Mouse (Mus musculus) gastrocnemius, adult 2 months (tissue): Measurements from ENCODE around the gene Tmem203. TPM values are rescaled to one million over a fixed set of nuclear protein-coding genes. Genes with fewer than 3 reads are reported as not detected.

Experiments
- DNase-seq: peaks from one replicate; pipeline ENCODE4 v3.0.0; 2022
- H3K27ac ChIP-seq: fragments of 200-600 bp; 2 replicates; pipeline ENCODE4 v1.8.1; 2022; ENCODE audit warnings: mild to moderate bottlenecking
- H3K4me3 ChIP-seq: fragments of 200-600 bp; 2 replicates; pipeline ENCODE4 v1.8.1; 2022; ENCODE audit warnings: mild to moderate bottlenecking, moderate library complexity
- CTCF ChIP-seq: fragments of 200-600 bp; IDR thresholded peaks from 2 replicates; pipeline ENCODE4 v1.8.1; 2022; ENCODE audit warnings: antibody characterized with exemption, mild to moderate bottlenecking, moderate library complexity
- intact Hi-C: fragments of 180-260 bp; cut with DNase I; formaldehyde crosslinking; loops from one replicate; pipeline ENCODE4 v1.15.1; 2025
- total RNA-seq, 2 experiments: library from RNA; stranded (reverse); gene quantifications; 2 replicates each; pipeline ENCODE4 v1.2.3; 2021

Gene Tmem203
- total RNA-seq, 2 experiments from 2014 or later: 11.4 to 12.6 TPM

- peak; percentile 99 for DNase-seq
- peak overlapping the region; percentile 93 for H3K4me3 ChIP-seq
- peak overlapping the region; percentile 98 for H3K27ac ChIP-seq
- no peak for TF ChIP-seq CTCF
- intact Hi-C loops: loop anchor here (5.0 kb wide), 1 partner anchor 67 kb away; no protein-coding TSS in a partner anchor
These were observed 30.2 kb upstream of the Tmem203 start for GRCm38 (mm10) chr2:25224766-25225752.

GRCm38 (mm10) chr2:25225811-25226379, 29.3 kb upstream of the Tmem203 start:
- intact Hi-C loops: loop anchor here (5.0 kb wide), 1 partner anchor 66 kb away; no protein-coding TSS in a partner anchor
- TF ChIP-seq CTCF: no peak
- H3K4me3 ChIP-seq: peak overlapping the region; percentile 72
- peak overlapping the region; percentile 98 for H3K27ac ChIP-seq
- no peak for DNase-seq

- Histone ChIP-seq H3K4me3 (peak overlapping the region; percentile 26; the same call in 1 of the 2 replicates), H3K27ac (peak overlapping the region; percentile 98)
- intact Hi-C loops: loop anchor here (5.0 kb wide), 1 partner anchor 65 kb away; no protein-coding TSS in a partner anchor
- DNase-seq: peak; percentile 83
- TF ChIP-seq CTCF: no peak
These were observed 28.4 kb upstream of the Tmem203 start for GRCm38 (mm10) chr2:25226864-25227263.

- DNase-seq: no peak
- intact Hi-C loops: loop anchor here (5.0 kb wide), 1 partner anchor 65 kb away; no protein-coding TSS in a partner anchor
- H3K27ac ChIP-seq: peak overlapping the region; percentile 98
- TF ChIP-seq CTCF: no peak
- no peak overlapping the region for H3K4me3 ChIP-seq
These were observed 27.8 kb upstream of the Tmem203 start for GRCm38 (mm10) chr2:25227406-25227805.

GRCm38 (mm10) chr2:25228431-25228889, 26.8 kb upstream of the Tmem203 start:
- intact Hi-C loops: loop anchor here (1.0 to 5.0 kb wide), 3 partner anchors 27 to 64 kb away; partner anchors contain the start of gene Tmem203
- peak; percentile 91 for DNase-seq

GRCm38 (mm10) chr2:25228995-25229530, 26.2 kb upstream of the Tmem203 start:
- H3K4me3 ChIP-seq: peak overlapping the region; percentile 61
- no peak for DNase-seq
- peak overlapping the region; percentile 98 for H3K27ac ChIP-seq
- no peak for TF ChIP-seq CTCF
- intact Hi-C loops: loop anchor here (1.0 to 5.0 kb wide), 3 partner anchors 26 to 63 kb away; partner anchors contain the start of gene Tmem203

More at GRCm38 (mm10) chr2:25228431-25228889, 26.8 kb upstream of the Tmem203 start:
- peak overlapping the region; percentile 98 for H3K27ac ChIP-seq
- peak; percentile 73 for TF ChIP-seq CTCF
- H3K4me3 ChIP-seq: peak overlapping the region; percentile 61

GRCm38 (mm10) chr2:25229582-25229981, 25.7 kb upstream of the Tmem203 start:
- Histone ChIP-seq H3K4me3 (no peak overlapping the region), H3K27ac (peak overlapping the region; percentile 98; the same call in 1 of the 2 replicates)
- no peak for DNase-seq
- no peak for TF ChIP-seq CTCF
- intact Hi-C loops: loop anchor here (5.0 kb wide), 1 partner anchor 63 kb away; no protein-coding TSS in a partner anchor

- DNase-seq: no peak
- no peak for TF ChIP-seq CTCF
- intact Hi-C loops: no loop called here
- Histone ChIP-seq H3K4me3 (no peak overlapping the region), H3K27ac (no peak overlapping the region)
These were observed 24.7 kb upstream of the Tmem203 start for GRCm38 (mm10) chr2:25230581-25230980.

GRCm38 (mm10) chr2:25231038-25231437, 24.2 kb upstream of the Tmem203 start:
- no peak for TF ChIP-seq CTCF
- no peak for DNase-seq
- intact Hi-C loops: no loop called here
- Histone ChIP-seq H3K27ac (no peak overlapping the region), H3K4me3 (no peak overlapping the region)

GRCm38 (mm10) chr2:25233421-25233820, 21.8 kb upstream of the Tmem203 start:
- Histone ChIP-seq H3K27ac (no peak overlapping the region), H3K4me3 (no peak overlapping the region)
- intact Hi-C loops: no loop called here
- no peak for TF ChIP-seq CTCF
- no peak for DNase-seq

GRCm38 (mm10) chr2:25234050-25234449, 21.2 kb upstream of the Tmem203 start, which contains the start of gene Slc34a3:
Gene Slc34a3, minus strand, starts transcription at chr2:25234364.
- intact Hi-C loops: no loop called here
- Histone ChIP-seq H3K27ac (no peak within 1 kb of the TSS), H3K4me3 (no peak within 1 kb of the TSS)
- no peak for DNase-seq
- no peak for TF ChIP-seq CTCF

GRCm38 (mm10) chr2:25234551-25235220, 20.6 kb upstream of the Tmem203 start:
- no peak for TF ChIP-seq CTCF
- Histone ChIP-seq H3K27ac (no peak overlapping the region), H3K4me3 (no peak overlapping the region)
- intact Hi-C loops: no loop called here
- no peak for DNase-seq
